Mouse (Mus musculus): ENCODE measurements around the gene Usp36.

DNA sequence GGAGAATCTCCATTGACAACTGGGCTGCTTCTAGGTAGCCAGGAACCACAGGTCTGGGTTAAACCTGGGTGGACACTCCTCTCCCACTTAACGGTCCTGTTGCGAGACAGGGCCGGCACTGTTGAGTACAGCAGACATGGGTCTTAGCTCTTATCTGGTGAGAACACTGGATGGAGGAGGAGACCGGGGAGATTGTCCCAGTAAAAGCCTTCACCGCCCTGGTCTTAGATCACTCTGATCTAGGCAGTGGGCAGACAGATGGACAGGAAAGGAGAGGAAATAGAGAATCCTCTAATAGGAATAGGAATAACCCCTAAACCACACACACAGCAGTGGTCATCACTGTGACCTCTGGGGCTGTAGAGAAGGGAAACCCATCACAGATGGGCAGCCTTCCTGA is 33.9 kb upstream of the Usp36 start:
- no peak for TF ChIP-seq CTCF (conservative IDR thresholded peaks at IDR 0.05; ENCODE audit: low read length)
- no peak for TF ChIP-seq POU5F1 (IDR thresholded peaks at IDR 0.05; ENCODE audit: borderline replicate concordance, low read length)
- no peak for TF ChIP-seq NANOG (IDR thresholded peaks at IDR 0.05; ENCODE audit: borderline replicate concordance, low read length)

Measured in E14TG2a.4 (cell line).